Mouse (Mus musculus): Measurements from ENCODE around the gene Klrb1c. TPM values are rescaled to one million over a fixed set of nuclear protein-coding genes. Genes with fewer than 3 reads are reported as not detected.
A peak's percentile ranks its signal among the peaks of the same experiment; 100 is the strongest.
"Not testable (repeated sequence)": the region's sequence is repeated elsewhere in the genome, so short reads cannot be mapped to it uniquely, and the experiment has no call there.

Klrb1c gene
- polyA plus RNA-seq, 1 experiment from 2014 or later, result 0.38 TPM

DNA sequence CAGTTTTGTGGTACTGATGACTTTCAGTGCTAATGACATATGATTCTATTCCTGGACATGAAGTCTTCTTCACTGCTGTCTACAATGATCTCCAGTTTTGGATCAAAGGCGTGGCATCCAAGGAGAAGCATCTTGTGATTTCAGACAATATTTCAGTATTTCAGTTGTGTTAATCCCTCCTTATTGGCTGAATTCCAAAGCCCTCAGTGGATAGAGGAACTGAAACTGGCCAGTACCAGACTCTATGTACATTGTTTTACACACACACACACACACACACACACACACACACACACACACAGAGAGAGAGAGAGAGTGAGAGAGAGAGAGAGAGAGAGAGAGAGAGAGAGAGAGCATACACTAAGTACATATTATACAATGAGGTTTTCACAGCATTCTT, 2.6 kb downstream of the Klrb1c start:
- H3K9ac ChIP-seq (ENCODE audit: low read depth, low read length); H3K27ac ChIP-seq (ENCODE audit: low read length); H3K27me3 ChIP-seq (replicated peaks; ENCODE audit: control insufficient read depth, insufficient read depth, low read length); H3K36me3 ChIP-seq (ENCODE audit: control insufficient read depth, insufficient read depth, low read length); H3K4me3 ChIP-seq (ENCODE audit: low read length); H3K4me1 ChIP-seq (ENCODE audit: control insufficient read depth, insufficient read depth, low read length); H3K4me2 ChIP-seq (ENCODE audit: low read depth, low read length); H3K9me3 ChIP-seq (ENCODE audit: control insufficient read depth, low read length); ATAC-seq: not testable (repeated sequence)
- WGBS, result 82% methylated on average over 1 of the region's 1 CpGs

DNA sequence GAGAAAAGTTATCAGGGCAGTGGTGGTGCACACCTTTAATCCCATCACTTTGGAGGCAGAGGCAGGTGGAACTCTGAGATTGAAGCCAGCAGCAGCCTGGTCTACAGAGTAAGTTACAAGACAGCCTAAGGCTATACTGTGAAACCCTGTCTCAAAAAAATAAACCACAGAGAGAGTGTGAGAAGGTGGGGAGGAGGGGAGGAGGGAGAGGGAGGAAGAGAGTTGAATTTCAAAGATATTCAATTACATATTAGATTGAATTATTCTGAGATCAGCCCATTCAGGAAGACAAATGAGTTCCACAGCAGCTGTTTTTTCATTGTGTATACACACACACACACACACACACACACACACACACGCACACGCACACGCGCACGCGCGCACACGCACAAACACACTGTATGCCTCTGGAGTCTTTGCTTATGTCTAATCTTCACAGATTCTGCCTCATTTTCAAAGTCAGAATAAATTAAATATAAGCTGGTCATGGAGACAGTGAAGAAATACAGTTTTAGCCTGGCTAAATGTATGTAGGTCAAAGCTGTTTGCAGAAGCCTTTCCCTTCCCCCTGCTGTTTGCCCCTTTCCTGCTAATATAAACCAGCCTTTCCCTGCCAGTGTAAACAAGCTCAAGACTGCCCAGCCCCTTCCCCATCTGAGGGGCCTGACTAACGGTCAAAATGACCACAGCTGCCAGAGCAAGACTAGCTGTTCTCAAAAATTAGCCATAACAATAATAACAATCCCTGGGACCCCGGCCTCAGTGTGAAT, 19.3 kb downstream of the Klrb1c start:
- Histone ChIP-seq H3K4me2 (ENCODE audit: low read depth, low read length) (no peak overlapping the region), H3K4me3 (ENCODE audit: low read length) (no peak overlapping the region), H3K27me3 (replicated peaks; ENCODE audit: control insufficient read depth, insufficient read depth, low read length) (no peaks in the 10 kb centered on the region), H3K9me3 (ENCODE audit: control insufficient read depth, low read length) (peaks cover 9% of the 10 kb centered on the region), H3K27ac (ENCODE audit: low read length) (peak overlapping the region; percentile 45), H3K36me3 (ENCODE audit: control insufficient read depth, insufficient read depth, low read length) (no peaks in the 10 kb centered on the region), H3K9ac (ENCODE audit: low read depth, low read length) (no peak overlapping the region), H3K4me1 (ENCODE audit: control insufficient read depth, insufficient read depth, low read length) (no peaks in the 10 kb centered on the region)
- peak; percentile 37; the same call in 1 of the 2 replicates for ATAC-seq
- 62% methylated on average over 10 of the region's 10 CpGs for WGBS

DNA sequence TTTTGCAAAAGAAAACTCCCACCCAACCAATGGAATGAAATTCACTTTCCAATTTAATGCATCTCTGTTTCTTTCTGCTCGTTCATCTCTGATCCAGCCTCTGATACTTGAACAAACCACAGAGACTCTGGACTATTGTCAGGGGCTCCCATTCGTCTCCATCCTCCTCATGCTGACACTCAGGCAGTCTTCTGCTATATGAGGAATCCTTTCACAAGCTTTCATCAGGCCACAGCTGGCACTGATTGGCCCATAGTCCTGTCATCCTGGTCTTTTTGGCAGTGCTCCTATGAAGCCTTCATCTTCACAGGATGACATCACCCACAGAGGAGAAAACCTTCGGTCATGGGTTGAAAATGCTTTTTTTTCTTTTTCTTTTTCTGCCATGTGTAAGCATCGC, 21.0 kb downstream of the Klrb1c start:
- H3K4me3 ChIP-seq (ENCODE audit: low read length), result no peak overlapping the region
- no peak for ATAC-seq
- WGBS, result 77% methylated on average over 4 of the region's 4 CpGs
- no peaks in the 10 kb centered on the region for H3K36me3 ChIP-seq (ENCODE audit: control insufficient read depth, insufficient read depth, low read length)
- H3K9ac ChIP-seq (ENCODE audit: low read depth, low read length), result no peak overlapping the region
- no peaks in the 10 kb centered on the region for H3K4me1 ChIP-seq (ENCODE audit: control insufficient read depth, insufficient read depth, low read length)
- no peak overlapping the region for H3K27ac ChIP-seq (ENCODE audit: low read length)
- H3K9me3 ChIP-seq (ENCODE audit: control insufficient read depth, low read length), result peaks cover 4% of the 10 kb centered on the region
- no peaks in the 10 kb centered on the region for H3K27me3 ChIP-seq (replicated peaks; ENCODE audit: control insufficient read depth, insufficient read depth, low read length)
- H3K4me2 ChIP-seq (ENCODE audit: low read depth, low read length), result no peak overlapping the region

DNA sequence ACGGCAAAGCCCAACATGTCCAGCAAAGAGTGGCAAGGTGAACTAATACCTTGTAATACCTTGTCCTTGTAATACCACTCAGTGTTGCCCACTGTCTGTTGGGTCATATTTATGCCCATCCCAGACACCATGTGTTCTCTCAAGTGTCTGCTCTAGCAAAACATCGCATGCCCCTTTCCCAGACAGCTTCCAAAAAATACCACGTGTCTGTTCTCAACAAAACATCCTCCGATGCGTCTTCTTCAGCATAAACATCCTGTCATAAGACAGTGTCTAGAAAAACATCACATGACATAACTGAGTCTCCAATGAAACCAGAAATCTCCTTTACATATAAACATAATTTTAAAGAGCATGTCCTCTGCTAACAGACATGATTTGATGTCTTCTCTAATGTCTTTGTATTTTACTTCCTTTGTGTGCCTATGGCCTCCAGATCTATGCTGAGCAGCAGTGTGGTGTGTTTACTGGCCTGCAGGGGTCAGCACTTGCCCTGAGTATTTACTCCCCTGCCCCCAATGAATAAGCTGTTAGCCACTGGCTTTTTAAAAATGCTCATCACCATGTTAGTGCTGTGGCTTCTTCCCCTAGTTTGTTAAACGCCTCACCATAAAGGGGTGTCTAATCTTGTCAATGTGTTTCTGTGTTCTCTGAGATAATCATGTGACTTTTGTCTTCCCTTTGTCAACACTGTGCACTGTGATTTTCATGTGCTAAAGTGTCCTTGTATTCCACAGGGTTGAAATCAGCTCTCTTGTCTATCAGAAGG, 22.3 kb downstream of the Klrb1c start:
- ATAC-seq; H3K9me3 ChIP-seq (ENCODE audit: control insufficient read depth, low read length); H3K4me2 ChIP-seq (ENCODE audit: low read depth, low read length); H3K4me3 ChIP-seq (ENCODE audit: low read length); H3K4me1 ChIP-seq (ENCODE audit: control insufficient read depth, insufficient read depth, low read length); H3K36me3 ChIP-seq (ENCODE audit: control insufficient read depth, insufficient read depth, low read length); H3K27ac ChIP-seq (ENCODE audit: low read length); H3K27me3 ChIP-seq (replicated peaks; ENCODE audit: control insufficient read depth, insufficient read depth, low read length); H3K9ac ChIP-seq (ENCODE audit: low read depth, low read length): not testable (repeated sequence)
- whole genome bisulfite sequencing, result 55% methylated on average over 6 of the region's 6 CpGs

DNA sequence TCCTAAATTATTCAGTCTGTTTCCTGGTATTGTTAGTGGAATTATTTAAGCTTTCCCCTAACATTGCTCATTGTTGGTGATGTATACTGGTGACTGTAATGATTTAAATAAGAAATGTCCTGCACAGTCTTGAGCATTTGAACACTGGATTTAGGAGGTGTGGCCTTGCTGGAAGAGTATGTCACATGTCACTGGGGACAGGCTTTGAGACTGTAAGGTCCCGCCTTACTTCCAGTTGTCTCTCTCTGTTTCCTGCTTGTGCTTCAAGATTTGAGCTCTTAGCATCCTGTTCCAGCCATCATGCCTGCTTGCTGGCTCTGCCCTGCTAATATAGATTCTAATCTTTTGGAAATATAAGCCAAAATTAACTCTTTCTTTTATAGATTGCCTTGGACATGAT, 23.8 kb downstream of the Klrb1c start:
- no peak for ATAC-seq
- no peak overlapping the region for H3K9ac ChIP-seq (ENCODE audit: low read depth, low read length)
- no peak overlapping the region for H3K4me2 ChIP-seq (ENCODE audit: low read depth, low read length)
- no peak overlapping the region for H3K27ac ChIP-seq (ENCODE audit: low read length)
- H3K27me3 ChIP-seq (replicated peaks; ENCODE audit: control insufficient read depth, insufficient read depth, low read length), result no peaks in the 10 kb centered on the region
- H3K36me3 ChIP-seq (ENCODE audit: control insufficient read depth, insufficient read depth, low read length), result no peaks in the 10 kb centered on the region
- WGBS, result 67% methylated on average over 1 of the region's 1 CpGs
- no peaks in the 10 kb centered on the region for H3K9me3 ChIP-seq (ENCODE audit: control insufficient read depth, low read length)
- H3K4me3 ChIP-seq (ENCODE audit: low read length), result no peak overlapping the region
- no peaks in the 10 kb centered on the region for H3K4me1 ChIP-seq (ENCODE audit: control insufficient read depth, insufficient read depth, low read length)

DNA sequence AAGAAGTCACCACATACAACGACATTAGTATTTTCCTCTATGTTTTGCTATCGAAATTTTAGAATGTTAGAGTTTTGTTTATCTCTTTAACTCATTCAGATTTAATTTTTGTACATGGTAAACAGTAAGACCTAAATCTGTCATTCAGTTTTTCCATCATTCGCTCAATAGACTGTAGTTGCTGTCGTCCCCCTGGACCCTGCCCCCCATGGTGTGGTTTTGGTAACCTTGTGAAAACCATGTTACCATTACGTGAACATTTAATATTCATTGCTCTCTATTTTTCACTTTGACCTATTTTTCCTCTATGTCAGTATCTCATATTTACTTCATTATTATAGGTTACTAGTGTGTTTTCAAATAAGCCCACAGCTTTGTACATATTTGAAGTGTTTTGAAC, 24.4 kb downstream of the Klrb1c start:
- peak overlapping the region; percentile 43 for H3K4me2 ChIP-seq (ENCODE audit: low read depth, low read length)
- H3K36me3 ChIP-seq (ENCODE audit: control insufficient read depth, insufficient read depth, low read length), result no peaks in the 10 kb centered on the region
- no peaks in the 10 kb centered on the region for H3K9me3 ChIP-seq (ENCODE audit: control insufficient read depth, low read length)
- no peaks in the 10 kb centered on the region for H3K27me3 ChIP-seq (replicated peaks; ENCODE audit: control insufficient read depth, insufficient read depth, low read length)
- H3K27ac ChIP-seq (ENCODE audit: low read length), result no peak overlapping the region
- WGBS, result 17% methylated on average over 5 of the region's 5 CpGs
- no peaks in the 10 kb centered on the region for H3K4me1 ChIP-seq (ENCODE audit: control insufficient read depth, insufficient read depth, low read length)
- peak overlapping the region; percentile 34 for H3K4me3 ChIP-seq (ENCODE audit: low read length)
- H3K9ac ChIP-seq (ENCODE audit: low read depth, low read length), result peak overlapping the region; percentile 14
- no peak for ATAC-seq

DNA sequence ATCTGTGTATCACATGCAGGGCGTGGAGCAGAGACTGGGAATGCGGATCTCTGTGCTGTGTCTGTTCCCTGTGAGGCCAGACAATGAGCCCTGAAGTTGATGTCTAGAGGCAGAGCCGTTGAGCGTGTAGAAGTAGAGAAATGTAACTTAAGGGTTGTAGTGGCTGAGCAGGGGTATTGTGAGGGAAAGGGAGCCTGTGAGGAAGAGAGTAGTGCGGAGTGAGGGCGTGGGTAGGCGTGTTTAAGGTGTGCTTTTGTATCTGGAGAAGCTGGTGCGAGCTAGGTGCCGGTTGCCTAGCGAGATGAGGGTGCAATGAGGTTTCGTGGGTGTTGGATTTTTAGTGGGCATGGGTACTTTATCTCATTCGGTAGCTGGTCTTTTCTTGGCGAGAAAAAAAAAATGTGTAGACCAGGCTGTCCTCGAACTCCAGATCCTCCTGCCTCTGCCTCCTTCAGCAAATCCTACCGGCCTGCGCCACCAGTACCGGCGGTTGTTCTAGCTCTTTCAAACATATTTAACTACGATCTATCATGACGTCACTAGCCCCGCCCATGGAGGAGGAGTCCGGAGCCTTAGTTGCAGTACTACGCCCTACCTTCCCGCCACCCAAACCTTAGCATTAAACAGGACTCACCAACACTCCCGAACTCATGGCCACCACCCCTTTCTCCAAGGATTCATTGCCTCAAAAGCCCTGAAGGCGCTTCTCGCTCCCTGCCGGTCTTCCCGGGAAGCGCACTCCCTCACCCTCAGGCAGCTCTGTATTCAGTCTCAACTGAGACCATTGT, 25.1 kb downstream of the Klrb1c start:
- Histone ChIP-seq H3K4me2 (ENCODE audit: low read depth, low read length) (peak overlapping the region; percentile 75), H3K36me3 (ENCODE audit: control insufficient read depth, insufficient read depth, low read length) (no peaks in the 10 kb centered on the region), H3K9ac (ENCODE audit: low read depth, low read length) (peak overlapping the region; percentile 73), H3K4me1 (ENCODE audit: control insufficient read depth, insufficient read depth, low read length) (no peaks in the 10 kb centered on the region), H3K27me3 (replicated peaks; ENCODE audit: control insufficient read depth, insufficient read depth, low read length) (no peaks in the 10 kb centered on the region), H3K4me3 (ENCODE audit: low read length) (peak overlapping the region; percentile 61), H3K9me3 (ENCODE audit: control insufficient read depth, low read length) (no peaks in the 10 kb centered on the region), H3K27ac (ENCODE audit: low read length) (peak overlapping the region; percentile 77)
- WGBS, result 2% methylated on average over 30 of the region's 30 CpGs
- ATAC-seq, result peak; percentile 92

DNA sequence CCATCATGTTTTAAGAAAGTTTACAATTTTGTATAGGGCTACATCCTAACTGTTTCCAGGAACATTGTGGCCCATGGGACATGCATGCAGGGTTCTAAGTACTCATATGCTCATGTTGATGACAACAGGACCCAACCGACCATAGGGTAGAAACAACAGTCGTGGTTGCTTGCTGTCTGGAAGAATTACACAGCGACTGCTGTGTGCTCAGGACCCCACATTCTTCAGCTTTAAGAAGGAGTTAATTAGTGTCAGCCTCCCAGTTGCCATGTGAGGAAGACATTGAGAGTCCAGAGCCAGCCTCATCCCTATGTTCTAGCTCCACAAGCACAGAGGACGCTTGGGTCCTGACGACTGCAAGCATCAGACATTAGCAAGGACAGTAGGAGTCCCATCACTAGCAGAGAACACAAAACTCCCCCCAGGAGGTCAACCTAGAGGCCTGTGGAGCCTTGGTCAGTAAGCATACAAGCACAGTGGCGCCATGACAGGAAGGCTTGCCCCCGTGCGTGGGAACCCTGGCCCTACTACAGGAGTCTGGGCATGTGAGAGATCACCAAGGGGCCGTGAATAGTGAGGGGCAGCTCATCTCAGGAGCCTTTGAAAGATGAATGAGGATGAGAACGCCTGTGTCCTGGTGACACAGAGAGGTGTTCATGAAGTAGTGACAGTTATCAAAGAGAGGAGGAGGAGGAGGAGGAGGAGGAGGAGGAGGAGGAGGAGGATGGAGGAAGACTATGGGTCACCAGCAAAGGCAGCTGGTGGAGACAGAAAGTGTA, 25.9 kb downstream of the Klrb1c start:
- not testable (repeated sequence) for H3K36me3 ChIP-seq (ENCODE audit: control insufficient read depth, insufficient read depth, low read length); ATAC-seq; H3K27me3 ChIP-seq (replicated peaks; ENCODE audit: control insufficient read depth, insufficient read depth, low read length); H3K4me1 ChIP-seq (ENCODE audit: control insufficient read depth, insufficient read depth, low read length); H3K9me3 ChIP-seq (ENCODE audit: control insufficient read depth, low read length); H3K27ac ChIP-seq (ENCODE audit: low read length)
- Histone ChIP-seq H3K4me2 (ENCODE audit: low read depth, low read length) (peak overlapping the region; percentile 75), H3K4me3 (ENCODE audit: low read length) (peak overlapping the region; percentile 61), H3K9ac (ENCODE audit: low read depth, low read length) (peak overlapping the region; percentile 73; the same call in 1 of the 2 replicates)
- 76% methylated on average over 9 of the region's 10 CpGs for WGBS

Data from intestine, embryonic 16.5 days (tissue).